Mouse (Mus musculus): ENCODE results near the gene Smim24. TPM values are rescaled to one million over a fixed set of nuclear protein-coding genes. Genes with fewer than 3 reads are reported as not detected.

The Smim24 gene
- polyA plus RNA-seq (2014; fragmentation: Nextera tagmentation; extraction: Ambion mirVana) = 2.7 and 4.1 TPM in 2 replicates

- ATAC-seq (ENCODE audit: low FRiP score) (no peak), DNase-seq (ENCODE audit: low spot score) (no peak)
- H3K4me1 ChIP-seq (replicated peaks; ENCODE audit: control insufficient read depth, insufficient read depth, low read length) = peaks cover 2% of the 10 kb centered on the region; the same call in 1 of the 2 replicates
- 69% methylated on average over 14 of the region's 14 CpGs for WGBS
- H3K27me3 ChIP-seq (ENCODE audit: control insufficient read depth, insufficient read depth, low read length) = peaks cover 3% of the 10 kb centered on the region; the same call in 1 of the 2 replicates
- H3K4me3 ChIP-seq (ENCODE audit: low read depth, low read length) = no peak within 1 kb of the TSS
- no peak within 1 kb of the TSS for H3K9ac ChIP-seq (ENCODE audit: low read depth, low read length)
- H3K36me3 ChIP-seq (ENCODE audit: control insufficient read depth, insufficient read depth, low read length) = no peaks in the 10 kb centered on the region
- no peaks in the 10 kb centered on the region for H3K9me3 ChIP-seq (ENCODE audit: control insufficient read depth, low read length)
- H3K4me2 ChIP-seq (replicated peaks; ENCODE audit: low read depth, low read length) = peak within 1 kb of the TSS; percentile 21
- peak within 1 kb of the TSS; percentile 27; the same call in 1 of the 2 replicates for H3K27ac ChIP-seq (ENCODE audit: low read depth, low read length)
These were observed at the start of gene Smim24 for GRCm38 (mm10) chr10:81392781-81393185. Smim24 (plus strand) TSS chr10:81393051.

GRCm38 (mm10) chr10:81344421-81345161, 48.3 kb upstream of the Smim24 start:
- Histone ChIP-seq H3K4me2 (replicated peaks; ENCODE audit: low read depth, low read length) (no peak overlapping the region), H3K9ac (ENCODE audit: low read depth, low read length) (no peak overlapping the region)
- WGBS = 60% methylated on average over 8 of the region's 8 CpGs

GRCm38 (mm10) chr10:81345162-81345534, 47.7 kb upstream of the Smim24 start:
- 90% methylated on average over 4 of the region's 4 CpGs for WGBS
- Histone ChIP-seq H3K4me2 (replicated peaks; ENCODE audit: low read depth, low read length) (no peak overlapping the region), H3K27me3 (ENCODE audit: control insufficient read depth, insufficient read depth, low read length) (peaks cover 42% of the 10 kb centered on the region), H3K36me3 (ENCODE audit: control insufficient read depth, insufficient read depth, low read length) (no peaks in the 10 kb centered on the region; the same call in 1 of the 2 replicates), H3K9ac (ENCODE audit: low read depth, low read length) (no peak overlapping the region), H3K4me1 (replicated peaks; ENCODE audit: control insufficient read depth, insufficient read depth, low read length) (peaks cover 13% of the 10 kb centered on the region; the same call in 1 of the 2 replicates), H3K4me3 (ENCODE audit: low read depth, low read length) (no peak overlapping the region), H3K9me3 (ENCODE audit: control insufficient read depth, low read length) (no peaks in the 10 kb centered on the region), H3K27ac (ENCODE audit: low read depth, low read length) (no peak overlapping the region)
- ATAC-seq (ENCODE audit: low FRiP score) (no peak), DNase-seq (ENCODE audit: low spot score) (no peak)

More at GRCm38 (mm10) chr10:81344421-81345161, 48.3 kb upstream of the Smim24 start:
- peaks cover 13% of the 10 kb centered on the region; the same call in 1 of the 2 replicates for H3K4me1 ChIP-seq (replicated peaks; ENCODE audit: control insufficient read depth, insufficient read depth, low read length)
- no peak for DNase-seq (ENCODE audit: low spot score)
- H3K36me3 ChIP-seq (ENCODE audit: control insufficient read depth, insufficient read depth, low read length) = no peaks in the 10 kb centered on the region; the same call in 1 of the 2 replicates
- no peaks in the 10 kb centered on the region for H3K9me3 ChIP-seq (ENCODE audit: control insufficient read depth, low read length)
- ATAC-seq (ENCODE audit: low FRiP score) = no peak
- H3K27me3 ChIP-seq (ENCODE audit: control insufficient read depth, insufficient read depth, low read length) = peaks cover 42% of the 10 kb centered on the region
- no peak overlapping the region for H3K4me3 ChIP-seq (ENCODE audit: low read depth, low read length)
- no peak overlapping the region for H3K27ac ChIP-seq (ENCODE audit: low read depth, low read length)

GRCm38 (mm10) chr10:81346453-81347067, 46.3 kb upstream of the Smim24 start:
- H3K27ac ChIP-seq (ENCODE audit: low read depth, low read length) = 0 out of 2 replicates have a peak overlapping the region, but pooled peaks have one; percentile 24

GRCm38 (mm10) chr10:81349146-81349545, 43.7 kb upstream of the Smim24 start:
- DNase-seq (ENCODE audit: low spot score) (no peak), ATAC-seq (ENCODE audit: low FRiP score) (no peak)
- Histone ChIP-seq H3K9ac (ENCODE audit: low read depth, low read length) (peak overlapping the region; percentile 88), H3K27ac (ENCODE audit: low read depth, low read length) (no peak overlapping the region), H3K9me3 (ENCODE audit: control insufficient read depth, low read length) (no peaks in the 10 kb centered on the region), H3K4me1 (replicated peaks; ENCODE audit: control insufficient read depth, insufficient read depth, low read length) (peaks cover 13% of the 10 kb centered on the region; the same call in 1 of the 2 replicates), H3K4me2 (replicated peaks; ENCODE audit: low read depth, low read length) (peak overlapping the region; percentile 89), H3K4me3 (ENCODE audit: low read depth, low read length) (peak overlapping the region; percentile 90), H3K27me3 (ENCODE audit: control insufficient read depth, insufficient read depth, low read length) (peaks cover 17% of the 10 kb centered on the region), H3K36me3 (ENCODE audit: control insufficient read depth, insufficient read depth, low read length) (no peaks in the 10 kb centered on the region; the same call in 1 of the 2 replicates)
- WGBS = 3% methylated on average over 11 of the region's 12 CpGs

More at GRCm38 (mm10) chr10:81346453-81347067, 46.3 kb upstream of the Smim24 start:
- peak overlapping the region; percentile 14 for H3K4me3 ChIP-seq (ENCODE audit: low read depth, low read length)
- peaks cover 16% of the 10 kb centered on the region; the same call in 1 of the 2 replicates for H3K4me1 ChIP-seq (replicated peaks; ENCODE audit: control insufficient read depth, insufficient read depth, low read length)
- 4% methylated on average over 53 of the region's 55 CpGs for WGBS
- H3K9me3 ChIP-seq (ENCODE audit: control insufficient read depth, low read length) = no peaks in the 10 kb centered on the region
- 0 out of 2 replicates have a peak overlapping the region, but pooled peaks have one; percentile 11 for H3K9ac ChIP-seq (ENCODE audit: low read depth, low read length)
- ATAC-seq (ENCODE audit: low FRiP score) (no peak), DNase-seq (ENCODE audit: low spot score) (peak; percentile 68)
- no peaks in the 10 kb centered on the region; the same call in 1 of the 2 replicates for H3K36me3 ChIP-seq (ENCODE audit: control insufficient read depth, insufficient read depth, low read length)
- peaks cover 40% of the 10 kb centered on the region for H3K27me3 ChIP-seq (ENCODE audit: control insufficient read depth, insufficient read depth, low read length)
- peak overlapping the region; percentile 36 for H3K4me2 ChIP-seq (replicated peaks; ENCODE audit: low read depth, low read length)

GRCm38 (mm10) chr10:81349961-81350350, 42.9 kb upstream of the Smim24 start:
- peak overlapping the region; percentile 90 for H3K4me3 ChIP-seq (ENCODE audit: low read depth, low read length)
- ATAC-seq (ENCODE audit: low FRiP score) = peak; percentile 48
- peak overlapping the region; percentile 88 for H3K9ac ChIP-seq (ENCODE audit: low read depth, low read length)
- 0% methylated on average over 22 of the region's 29 CpGs for WGBS
- H3K36me3 ChIP-seq (ENCODE audit: control insufficient read depth, insufficient read depth, low read length) = no peaks in the 10 kb centered on the region; the same call in 1 of the 2 replicates
- peak overlapping the region; percentile 68; the same call in 1 of the 2 replicates for H3K27ac ChIP-seq (ENCODE audit: low read depth, low read length)
- H3K4me2 ChIP-seq (replicated peaks; ENCODE audit: low read depth, low read length) = peak overlapping the region; percentile 89
- H3K9me3 ChIP-seq (ENCODE audit: control insufficient read depth, low read length) = no peaks in the 10 kb centered on the region
- peaks cover 10% of the 10 kb centered on the region; the same call in 1 of the 2 replicates for H3K27me3 ChIP-seq (ENCODE audit: control insufficient read depth, insufficient read depth, low read length)
- H3K4me1 ChIP-seq (replicated peaks; ENCODE audit: control insufficient read depth, insufficient read depth, low read length) = peaks cover 13% of the 10 kb centered on the region; the same call in 1 of the 2 replicates
- DNase-seq (ENCODE audit: low spot score) = no peak

- H3K27ac ChIP-seq (ENCODE audit: low read depth, low read length) = peak within 1 kb of the TSS; percentile 68; the same call in 1 of the 2 replicates
- H3K9ac ChIP-seq (ENCODE audit: low read depth, low read length) = peak within 1 kb of the TSS; percentile 88
- H3K9me3 ChIP-seq (ENCODE audit: control insufficient read depth, low read length) = no peaks in the 10 kb centered on the region
- H3K4me3 ChIP-seq (ENCODE audit: low read depth, low read length) = peak within 1 kb of the TSS; percentile 90
- under 1% methylated on average over 54 of the region's 54 CpGs for WGBS
- H3K27me3 ChIP-seq (ENCODE audit: control insufficient read depth, insufficient read depth, low read length) = peaks cover 7% of the 10 kb centered on the region; the same call in 1 of the 2 replicates
- no peaks in the 10 kb centered on the region for H3K36me3 ChIP-seq (ENCODE audit: control insufficient read depth, insufficient read depth, low read length)
- peak; percentile 95 for ATAC-seq (ENCODE audit: low FRiP score)
- peak; percentile 97 for DNase-seq (ENCODE audit: low spot score)
- H3K4me2 ChIP-seq (replicated peaks; ENCODE audit: low read depth, low read length) = peak within 1 kb of the TSS; percentile 89
- peaks cover 13% of the 10 kb centered on the region; the same call in 1 of the 2 replicates for H3K4me1 ChIP-seq (replicated peaks; ENCODE audit: control insufficient read depth, insufficient read depth, low read length)
These were observed 42.3 kb upstream of the Smim24 start, which contains the start of gene Hmg20b for GRCm38 (mm10) chr10:81350351-81351063. Hmg20b (minus strand) TSS chr10:81350480.

All from hindbrain, embryonic 11.5 days (tissue).